Mouse (Mus musculus): Measurements from ENCODE around the gene Zfp663.

Gene Zfp663

GRCm38 (mm10) chr2:165368496-165368895 is at the start of gene Zfp663:
Gene Zfp663 (minus strand): TSS chr2:165368729.
- no peak for DNase-seq (ENCODE audit: low read depth, low spot score)

GRCm38 (mm10) chr2:165417291-165417690 is 48.8 kb upstream of the Zfp663 start:
- no peak for DNase-seq (ENCODE audit: low read depth, low spot score)

GRCm38 (mm10) chr2:165415795-165416194 is 47.3 kb upstream of the Zfp663 start:
- no peak for DNase-seq (ENCODE audit: low read depth, low spot score)

- no peak for DNase-seq (ENCODE audit: low read depth, low spot score)
These were observed 46.7 kb upstream of the Zfp663 start for GRCm38 (mm10) chr2:165415141-165415721.

- DNase-seq (ENCODE audit: low read depth, low spot score): no peak
These were observed 45.8 kb upstream of the Zfp663 start for GRCm38 (mm10) chr2:165414321-165414720.

- DNase-seq (ENCODE audit: low read depth, low spot score): no peak
These were observed 45.4 kb upstream of the Zfp663 start for GRCm38 (mm10) chr2:165413884-165414283.

GRCm38 (mm10) chr2:165407700-165408301 is 39.3 kb upstream of the Zfp663 start:
- peak; percentile 85 for DNase-seq (ENCODE audit: low read depth, low spot score)

GRCm38 (mm10) chr2:165405351-165405750 is 36.8 kb upstream of the Zfp663 start:
- peak; percentile 87 for DNase-seq (ENCODE audit: low read depth, low spot score)

- no peak for DNase-seq (ENCODE audit: low read depth, low spot score)
These were observed 36.4 kb upstream of the Zfp663 start for GRCm38 (mm10) chr2:165404951-165405350.

- no peak for DNase-seq (ENCODE audit: low read depth, low spot score)
These were observed 29.7 kb upstream of the Zfp663 start for GRCm38 (mm10) chr2:165398164-165398785.

GRCm38 (mm10) chr2:165397502-165398163 is 29.1 kb upstream of the Zfp663 start:
- DNase-seq (ENCODE audit: low read depth, low spot score): no peak

GRCm38 (mm10) chr2:165396831-165397501 is 28.4 kb upstream of the Zfp663 start:
- DNase-seq (ENCODE audit: low read depth, low spot score): no peak

- peak; percentile 95 for DNase-seq (ENCODE audit: low read depth, low spot score)
These were observed 23.6 kb upstream of the Zfp663 start for GRCm38 (mm10) chr2:165392156-165392555.

GRCm38 (mm10) chr2:165391561-165391960 is 23.0 kb upstream of the Zfp663 start:
- peak; percentile 91 for DNase-seq (ENCODE audit: low read depth, low spot score)

GRCm38 (mm10) chr2:165389299-165389952 is 20.9 kb upstream of the Zfp663 start:
- no peak for DNase-seq (ENCODE audit: low read depth, low spot score)

GRCm38 (mm10) chr2:165387844-165388495 is 19.4 kb upstream of the Zfp663 start, which contains the start of gene Zfp334:
Gene Zfp334 (minus strand): TSS chr2:165388259.
- DNase-seq (ENCODE audit: low read depth, low spot score): peak; percentile 99

GRCm38 (mm10) chr2:165387370-165387769 is 18.8 kb upstream of the Zfp663 start:
- peak; percentile 44 for DNase-seq (ENCODE audit: low read depth, low spot score)

- DNase-seq (ENCODE audit: low read depth, low spot score): no peak
These were observed 11.5 kb upstream of the Zfp663 start for GRCm38 (mm10) chr2:165380050-165380449.

GRCm38 (mm10) chr2:165376001-165376400 is 7.5 kb upstream of the Zfp663 start:
- DNase-seq (ENCODE audit: low read depth, low spot score): peak; percentile 34

- DNase-seq (ENCODE audit: low read depth, low spot score): peak; percentile 38
These were observed 6.9 kb upstream of the Zfp663 start for GRCm38 (mm10) chr2:165375478-165375877.

GRCm38 (mm10) chr2:165371066-165371465 is 2.5 kb upstream of the Zfp663 start:
- peak; percentile 50 for DNase-seq (ENCODE audit: low read depth, low spot score)
